Mouse (Mus musculus): Measurements from ENCODE around the gene Akap13.
"Not testable (repeated sequence)": the region's sequence is repeated elsewhere in the genome, so short reads cannot be mapped to it uniquely, and the experiment has no call there.

Gene Akap13

DNA sequence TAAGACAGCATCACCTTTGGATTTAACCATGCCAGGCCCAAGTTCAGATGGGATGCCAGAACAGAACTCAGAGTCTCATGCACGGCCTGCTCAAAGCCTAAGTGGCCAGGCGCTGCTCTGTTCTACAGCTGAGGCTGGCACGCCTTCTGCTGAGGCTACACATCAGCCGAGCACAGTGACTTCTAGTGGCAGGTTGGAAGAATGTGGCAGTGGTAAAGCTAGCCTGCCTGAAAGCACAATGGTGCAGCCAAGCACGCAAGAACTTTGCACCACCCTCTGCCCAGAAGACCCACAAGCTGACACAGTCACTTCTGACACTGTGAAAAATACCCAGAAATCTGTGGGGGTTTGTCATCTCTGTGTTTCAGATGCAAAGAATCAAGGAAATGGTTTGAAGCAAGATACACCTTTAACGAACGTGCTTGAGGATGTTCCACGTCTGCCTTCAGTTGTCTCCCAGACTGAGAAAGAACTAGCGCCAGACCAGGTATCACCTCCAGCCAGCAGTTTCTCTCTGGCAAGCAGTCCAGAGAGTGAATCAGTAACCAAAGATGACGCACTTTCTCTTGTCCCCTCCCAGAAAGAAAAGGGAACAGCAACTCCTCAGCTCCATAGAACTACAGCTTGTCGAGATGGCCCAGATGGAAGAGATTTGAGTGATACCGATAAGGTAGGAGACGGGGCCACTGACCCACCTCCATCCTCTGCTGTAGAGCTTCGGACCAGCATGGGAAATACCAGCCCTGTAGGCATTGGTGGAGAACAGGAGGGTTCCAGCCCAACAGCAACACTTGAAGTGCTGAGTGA lies 154.3 kb downstream of the Akap13 start:
- ChIA-PET POLR2A (no interaction called here), CTCF (interaction anchor here in 3 of 4 experiments (0.6 to 0.7 kb wide), 4 partner anchors 32 to 1339 kb away, joined by 3 to 6 read pairs (median 4); no protein-coding TSS in a partner anchor)

DNA sequence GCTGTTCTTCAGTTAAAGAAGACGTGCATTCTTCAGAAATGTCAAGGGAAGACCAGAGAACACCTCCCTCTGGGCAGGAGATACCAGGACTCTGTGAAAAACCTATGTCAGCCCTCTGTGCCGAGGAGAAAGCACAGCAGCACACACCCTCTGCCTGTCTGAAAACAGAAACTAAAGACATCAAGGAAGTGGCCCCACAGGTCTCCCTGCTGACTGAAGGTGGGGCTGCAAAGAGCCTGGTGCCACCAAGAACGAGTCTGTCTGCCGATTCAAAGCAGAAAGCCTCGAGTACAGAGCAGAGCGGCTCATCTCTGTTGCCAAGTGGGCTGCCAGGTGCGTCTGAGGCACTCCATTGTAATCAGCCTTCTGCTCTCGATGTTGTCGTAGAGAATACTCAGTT lies 155.1 kb downstream of the Akap13 start:
- ChIA-PET CTCF (interaction anchor here in 1 of 4 experiments (0.6 kb wide), 1 partner anchor 269 kb away, joined by 3 read pairs; no protein-coding TSS in a partner anchor), POLR2A (no interaction called here)

DNA sequence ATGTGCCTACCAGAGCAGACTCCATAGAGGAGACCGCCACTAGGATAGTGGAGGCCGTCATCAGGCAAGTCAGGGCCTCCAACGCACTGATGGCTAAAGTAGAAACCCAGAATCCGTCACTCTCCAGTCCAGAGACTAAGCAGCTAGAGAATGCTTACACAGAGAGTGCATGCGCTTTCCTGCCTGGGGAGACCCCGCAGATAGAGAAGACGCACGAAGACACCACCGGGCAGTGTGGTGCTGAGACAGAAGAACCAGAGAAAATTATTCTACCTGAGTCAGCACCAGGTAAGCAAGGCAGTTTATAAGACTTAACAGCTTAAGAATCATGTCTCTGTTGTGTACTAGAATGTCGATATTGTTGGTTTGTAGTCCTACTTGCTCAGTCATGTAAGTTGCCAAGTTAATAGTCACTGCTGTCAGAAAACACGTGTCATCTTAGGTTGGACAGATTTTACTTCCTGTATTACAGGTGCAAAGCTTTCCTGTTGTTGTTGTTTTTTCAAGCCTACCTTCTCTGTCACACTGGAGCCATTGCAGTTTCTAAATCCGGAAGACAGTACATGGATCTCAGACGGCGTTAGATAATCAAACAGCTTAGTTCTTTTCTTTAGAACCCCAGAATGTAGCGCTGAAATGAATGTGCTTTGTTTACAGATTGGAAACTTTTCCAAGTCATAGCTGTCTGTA lies 156.1 kb downstream of the Akap13 start:
- ChIA-PET CTCF (interaction anchor here in 1 of 4 experiments (0.7 kb wide), 1 partner anchor 213 kb away, joined by 4 read pairs; no protein-coding TSS in a partner anchor), POLR2A (interaction anchor here in 1 of 4 experiments (0.7 kb wide), 1 partner anchor 9 kb away, joined by 3 read pairs; no protein-coding TSS in a partner anchor)

DNA sequence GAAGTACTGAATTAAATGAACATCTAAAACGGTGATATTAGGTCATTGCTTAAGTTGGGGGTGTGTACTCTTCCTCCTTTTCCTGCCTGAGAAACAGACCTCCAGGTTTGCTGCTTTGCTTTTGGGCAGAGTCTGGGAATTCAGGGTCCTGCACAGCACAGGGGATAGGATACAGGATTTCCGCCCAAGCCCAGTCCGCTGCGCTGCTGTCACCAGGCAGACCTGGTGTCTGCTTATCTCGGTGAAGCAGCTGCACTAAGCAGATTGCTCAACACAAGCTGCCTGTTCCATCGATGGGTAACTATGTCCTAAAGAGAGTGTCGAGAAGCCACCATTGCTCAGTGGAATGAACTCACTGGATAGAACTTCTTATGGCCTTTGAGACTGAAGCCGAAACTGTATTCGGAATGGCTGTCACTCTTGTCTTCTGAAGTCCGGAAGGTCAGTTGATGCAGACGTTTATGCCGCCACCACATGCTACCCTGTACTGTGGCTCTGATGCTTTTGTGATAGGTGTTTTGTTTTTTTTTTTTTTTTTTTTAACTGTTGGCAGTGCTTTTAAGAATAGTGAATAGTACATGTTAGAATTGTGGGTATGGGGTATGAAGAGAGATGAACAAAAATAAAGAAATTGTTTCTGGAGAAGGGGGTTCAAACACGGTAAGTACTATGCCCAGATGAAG lies 156.8 kb downstream of the Akap13 start:
- ChIA-PET POLR2A (interaction anchor here in 1 of 4 experiments (0.7 kb wide), 1 partner anchor 10 kb away, joined by 3 read pairs; no protein-coding TSS in a partner anchor), CTCF (interaction anchor here in 1 of 4 experiments (0.6 kb wide), 1 partner anchor 350 kb away, joined by 3 read pairs; no protein-coding TSS in a partner anchor)

DNA sequence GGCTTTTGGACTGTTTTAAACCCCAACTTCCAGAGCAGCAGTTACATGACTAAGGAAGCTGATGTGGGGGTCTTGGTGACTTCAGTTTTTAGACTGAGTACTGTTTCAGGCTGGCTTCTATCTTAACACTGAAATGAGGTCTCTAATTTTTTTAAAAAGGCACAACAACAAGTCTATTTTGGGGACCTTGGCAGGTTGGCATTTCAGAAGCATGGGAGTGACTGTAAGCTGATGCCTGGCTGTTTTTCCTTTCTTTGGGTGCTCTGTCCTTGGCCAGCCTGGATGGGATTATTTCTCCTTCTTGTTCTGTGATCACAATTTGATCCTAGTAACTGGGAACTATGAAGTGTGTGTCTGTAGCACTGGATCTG lies 157.3 kb downstream of the Akap13 start:
- CTCF ChIA-PET, result interaction anchor here in 1 of 4 experiments (0.6 kb wide), 1 partner anchor 350 kb away, joined by 3 read pairs; no protein-coding TSS in a partner anchor

DNA sequence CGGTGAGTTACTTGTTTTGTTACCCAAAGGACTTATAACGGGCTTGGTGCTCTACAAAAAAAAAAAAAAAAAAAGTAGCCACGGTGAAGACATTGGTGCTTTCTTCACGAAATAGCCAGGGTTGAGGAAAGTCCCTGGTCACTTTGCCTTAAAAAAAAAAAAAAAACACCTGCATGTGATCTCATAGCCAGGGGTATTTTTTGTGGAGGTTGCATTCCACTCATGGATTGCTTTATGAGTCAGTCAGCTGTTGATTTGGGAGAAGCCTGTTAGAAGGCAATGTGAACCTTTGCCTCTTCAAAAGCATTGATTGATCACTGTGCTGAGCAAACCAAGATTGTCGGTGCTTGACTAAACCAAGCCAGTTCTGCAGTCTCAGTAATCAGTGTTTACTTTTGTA lies 157.9 kb downstream of the Akap13 start:
- ChIA-PET POLR2A (no interaction called here), CTCF (no interaction called here)

More for the DNA sequence above, 157.3 kb downstream of the Akap13 start:
- POLR2A ChIA-PET, result no interaction called here

DNA sequence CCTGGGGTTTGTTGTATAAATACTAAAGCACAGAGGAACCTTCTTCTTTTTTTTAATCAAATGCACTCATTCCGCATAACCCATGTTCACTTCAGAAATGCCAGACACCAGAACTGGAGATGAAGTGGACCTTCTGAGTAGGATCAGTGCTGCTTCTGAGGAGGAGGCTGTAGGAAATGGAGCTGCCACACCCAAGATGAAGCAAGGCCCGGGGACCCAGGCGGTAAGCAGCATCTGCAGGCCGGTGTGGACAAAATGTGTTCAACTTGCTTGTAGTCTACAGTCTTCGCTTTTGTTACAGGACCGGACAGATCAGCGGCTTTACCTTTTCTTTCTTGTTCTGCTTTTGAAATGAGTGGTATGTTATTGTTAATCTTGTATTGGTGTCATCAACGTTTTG lies 159.5 kb downstream of the Akap13 start:
- CTCF ChIA-PET, result interaction anchor here in 1 of 4 experiments (1.0 kb wide), 1 partner anchor 25 kb away, joined by 4 read pairs; no protein-coding TSS in a partner anchor
- POLR2A ChIA-PET, result interaction anchor here in 1 of 4 experiments (0.9 kb wide), 1 partner anchor 28 kb away, joined by 7 read pairs; no protein-coding TSS in a partner anchor

DNA sequence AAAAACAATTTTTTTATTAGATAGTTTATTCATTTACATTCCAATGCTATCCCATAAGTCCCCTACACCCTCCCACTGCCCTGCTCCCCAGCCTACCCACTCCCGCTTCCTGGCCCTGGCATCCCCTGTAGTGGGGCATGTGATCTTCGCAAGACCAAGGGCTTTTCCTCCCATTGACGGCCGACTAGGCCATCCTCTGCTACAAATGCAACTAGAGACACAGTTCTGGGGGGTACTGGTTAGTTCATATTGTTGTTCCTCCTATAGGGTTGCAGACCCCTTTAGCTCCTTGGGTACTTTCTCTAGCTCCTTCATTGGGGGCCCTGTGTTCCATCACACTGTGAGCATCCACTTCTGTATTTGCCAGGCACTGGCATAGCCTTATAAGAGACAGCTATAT lies 161.9 kb downstream of the Akap13 start:
- POLR2A ChIA-PET, result not testable (repeated sequence)
- CTCF ChIA-PET, result interaction anchor here in 1 of 4 experiments (0.6 kb wide), 1 partner anchor 513 kb away, joined by 3 read pairs; no protein-coding TSS in a partner anchor

DNA sequence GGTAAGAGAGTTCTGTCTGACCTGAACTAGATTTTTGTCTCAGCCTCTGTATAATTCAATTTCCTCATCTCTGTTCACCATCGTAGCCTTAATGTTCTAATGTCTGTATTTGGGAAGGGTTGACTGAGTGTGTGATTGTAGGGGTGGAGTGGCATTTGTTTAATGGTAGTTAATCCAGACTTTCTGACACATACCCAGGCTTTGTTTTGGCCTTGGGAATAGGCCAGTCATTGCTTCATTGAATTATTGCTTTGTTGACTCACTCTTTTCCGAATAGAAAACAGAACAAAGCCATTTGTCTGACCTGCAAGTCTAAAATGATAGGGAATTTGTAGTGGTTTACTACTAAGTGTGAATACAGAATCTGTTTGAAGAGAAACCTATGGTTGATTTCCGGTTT lies 163.4 kb downstream of the Akap13 start:
- ChIA-PET CTCF (no interaction called here), POLR2A (no interaction called here)

DNA sequence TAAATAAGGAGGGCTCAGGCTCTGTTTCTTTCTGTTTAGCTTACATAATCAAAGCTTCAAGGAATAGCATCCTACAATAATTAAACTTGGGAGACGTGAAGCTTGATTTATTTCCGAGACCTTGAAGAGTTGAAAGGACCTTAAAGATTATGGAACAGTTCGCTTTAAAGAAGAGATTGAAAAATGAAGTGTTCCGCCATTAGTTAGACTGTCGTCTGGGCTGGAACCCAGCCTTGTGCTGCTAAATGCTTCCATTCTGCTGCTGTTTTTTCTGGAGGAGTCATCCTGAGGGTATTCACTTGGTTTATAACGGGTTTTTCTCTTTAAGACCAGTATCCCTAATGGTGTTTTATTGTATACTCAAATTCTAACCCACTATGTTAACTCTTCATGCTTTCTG lies 164.5 kb downstream of the Akap13 start:
- ChIA-PET POLR2A (interaction anchor here in 1 of 4 experiments (1.2 kb wide), 1 partner anchor 18 kb away, joined by 3 read pairs; no protein-coding TSS in a partner anchor), CTCF (interaction anchor here in 1 of 4 experiments (0.7 kb wide), 1 partner anchor 249 kb away, joined by 5 read pairs; no protein-coding TSS in a partner anchor)

DNA sequence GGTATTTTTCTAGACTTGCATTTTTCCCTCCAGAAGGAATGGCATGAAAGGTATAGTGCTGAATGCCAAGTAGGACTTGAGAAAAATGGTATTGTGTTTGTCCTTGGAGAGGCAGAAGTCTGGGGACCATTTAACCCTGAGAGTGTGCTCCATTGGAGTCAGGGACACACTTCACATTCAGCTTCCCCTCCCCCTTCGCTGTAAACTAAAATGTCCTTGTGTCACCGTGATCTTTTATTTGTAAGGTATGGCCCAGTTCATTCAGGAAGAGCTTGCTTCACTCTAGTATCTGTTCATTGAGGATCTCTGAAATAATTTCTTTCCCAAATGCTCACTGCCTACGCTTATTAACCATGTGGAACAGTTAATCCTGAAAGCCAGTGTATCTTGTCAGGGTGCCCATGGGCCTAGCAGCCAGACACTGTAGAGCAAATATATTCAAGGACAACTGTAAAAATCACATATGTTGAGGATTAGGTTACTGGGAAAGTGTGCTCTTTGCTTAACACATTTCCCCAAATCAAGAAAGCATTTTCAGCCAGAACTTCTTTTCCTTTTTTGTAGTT lies 165.1 kb downstream of the Akap13 start:
- ChIA-PET POLR2A (interaction anchor here in 1 of 4 experiments (1.2 kb wide), 1 partner anchor 18 kb away, joined by 3 read pairs; no protein-coding TSS in a partner anchor), CTCF (no interaction called here)

DNA sequence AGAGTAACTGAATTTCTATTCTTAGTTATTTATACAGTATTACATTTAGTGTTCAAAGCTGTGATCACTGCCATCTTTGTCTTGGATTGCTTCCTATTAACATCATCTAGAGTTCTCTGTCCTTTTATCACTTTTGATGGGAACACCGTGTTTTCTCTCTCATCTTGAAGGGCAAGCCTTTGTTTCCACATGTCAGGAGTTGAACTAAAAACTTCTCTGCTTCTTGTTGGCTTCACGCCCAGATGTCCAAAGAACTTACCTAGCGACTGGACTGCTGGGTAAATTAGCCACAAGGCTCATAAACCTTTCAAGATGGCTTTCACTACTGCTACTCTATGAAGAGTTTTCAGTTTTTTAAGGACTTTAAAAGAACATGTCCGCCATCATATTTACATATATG lies 165.6 kb downstream of the Akap13 start:
- POLR2A ChIA-PET, result no interaction called here
- CTCF ChIA-PET, result no interaction called here

DNA sequence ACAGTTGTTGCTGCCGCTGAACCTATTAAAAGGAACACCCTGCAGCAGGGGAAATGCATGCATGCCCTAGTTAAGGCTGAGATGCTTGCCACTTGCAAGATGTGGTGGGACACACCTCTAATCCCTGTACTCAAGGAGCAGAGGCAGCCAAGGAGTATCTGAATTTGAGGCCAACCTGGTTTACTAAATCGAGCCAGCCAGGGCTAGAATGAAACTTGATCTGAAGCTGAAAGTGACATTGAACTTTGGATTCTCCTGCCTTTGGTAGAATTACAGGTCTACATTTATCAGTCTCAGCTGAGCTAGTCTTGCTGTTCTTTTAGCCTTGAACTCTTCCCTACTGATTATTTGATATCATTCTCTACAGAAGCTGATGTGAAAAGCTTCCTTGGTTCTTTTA lies 172.5 kb downstream of the Akap13 start:
- POLR2A ChIA-PET, result no interaction called here
- CTCF ChIA-PET, result interaction anchor here in 1 of 4 experiments (1.6 kb wide), 1 partner anchor 12 kb away, joined by 5 read pairs; no protein-coding TSS in a partner anchor

DNA sequence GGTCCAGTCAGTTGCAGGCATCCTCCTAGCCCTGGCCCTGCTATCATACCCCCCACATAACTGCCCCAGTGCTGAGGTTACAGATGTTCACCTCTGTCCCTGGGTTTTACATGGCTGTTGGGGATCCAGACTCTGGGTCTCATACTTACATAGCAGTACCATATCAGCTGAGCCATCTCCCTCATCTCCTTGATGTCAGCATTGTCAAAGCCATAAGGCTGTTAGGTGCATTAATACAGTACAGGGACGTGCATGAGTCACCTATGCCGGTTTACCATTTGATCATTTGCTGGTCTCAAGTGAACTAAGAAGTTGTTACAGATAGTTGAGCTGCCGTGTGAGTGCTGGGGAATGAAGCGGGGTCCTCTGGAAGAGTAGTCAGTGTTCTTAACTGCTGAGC lies 174.3 kb downstream of the Akap13 start:
- POLR2A ChIA-PET, result interaction anchor here in 1 of 4 experiments (1.1 kb wide), 1 partner anchor 10 kb away, joined by 3 read pairs; no protein-coding TSS in a partner anchor
- CTCF ChIA-PET, result interaction anchor here in 2 of 4 experiments (1.0 to 1.8 kb wide), 2 partner anchors 10 kb away, joined by 3 to 6 read pairs; no protein-coding TSS in a partner anchor

DNA sequence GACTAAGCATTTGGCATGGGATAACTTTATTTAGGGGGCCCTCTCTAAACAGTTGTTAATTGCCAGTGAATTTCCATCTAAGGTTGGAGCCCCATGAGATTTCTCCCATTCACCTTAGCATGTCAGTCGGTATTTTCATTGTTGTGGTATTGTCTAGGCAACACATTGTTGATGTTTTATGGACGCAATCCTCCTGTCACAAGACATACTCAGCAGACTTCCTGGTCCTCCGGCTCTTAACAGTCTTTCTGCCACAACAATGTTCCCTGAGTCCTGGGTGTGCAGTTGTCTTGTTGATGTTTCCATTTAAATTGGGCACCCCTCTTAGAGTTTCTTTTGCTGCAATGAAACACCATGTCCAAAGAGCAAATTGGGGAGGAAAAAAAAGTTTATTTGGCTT lies 177.6 kb downstream of the Akap13 start:
- POLR2A ChIA-PET, result no interaction called here

DNA sequence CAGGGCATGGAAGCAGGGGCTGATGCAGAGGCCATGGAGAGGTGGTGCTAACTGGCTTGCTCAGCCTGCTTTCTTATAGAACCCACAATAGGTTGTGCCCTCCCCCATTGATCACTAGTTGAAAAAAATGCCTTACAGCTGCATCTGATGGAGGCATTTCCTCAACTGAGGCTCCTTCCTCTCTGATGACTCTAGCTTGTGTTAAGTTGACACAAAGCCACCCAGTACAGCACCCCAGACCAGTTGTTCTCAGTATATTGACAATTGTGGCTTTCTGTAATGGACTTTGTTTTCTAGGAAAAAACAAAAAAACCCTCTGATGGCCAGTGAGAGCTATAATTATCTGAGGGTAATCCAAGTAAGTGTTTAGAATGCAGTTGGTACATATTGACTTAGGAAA lies 178.1 kb downstream of the Akap13 start:
- ChIA-PET CTCF (no interaction called here), POLR2A (no interaction called here)

More for the DNA sequence above, 177.6 kb downstream of the Akap13 start:
- CTCF ChIA-PET, result no interaction called here

DNA sequence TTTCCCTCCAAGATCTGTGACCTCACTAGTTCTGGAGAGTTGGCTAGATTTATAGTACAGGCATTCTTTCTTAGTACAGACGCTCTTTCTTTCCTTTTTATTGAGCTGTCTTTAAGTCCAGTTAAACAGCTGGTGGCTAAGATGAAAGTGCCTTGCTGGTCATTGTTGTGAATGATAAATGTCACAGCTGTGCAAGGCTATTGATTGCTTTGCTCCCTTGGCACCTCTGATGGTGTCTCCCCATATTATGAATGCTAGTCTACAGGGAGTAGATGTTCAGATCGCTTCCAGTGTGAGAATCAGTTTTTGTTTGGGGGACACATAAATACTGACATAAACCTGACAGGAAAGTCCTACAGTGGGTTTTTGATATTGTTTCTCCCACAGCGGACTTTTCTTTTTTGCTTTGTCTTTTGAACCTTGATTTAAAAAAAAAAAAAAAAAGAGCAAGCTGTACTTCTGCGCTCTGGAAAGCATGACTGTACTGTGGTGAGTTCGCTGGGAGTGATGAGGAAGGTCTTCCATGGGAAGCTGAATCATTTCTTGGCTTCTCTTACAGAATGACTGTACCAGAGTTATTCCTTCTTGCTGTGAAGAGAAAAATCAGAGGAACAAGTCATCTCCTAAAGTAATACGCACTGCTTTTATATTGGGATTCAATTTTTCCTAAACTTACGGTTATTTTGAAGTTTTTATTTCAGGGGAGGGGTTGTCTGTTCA lies 178.6 kb downstream of the Akap13 start:
- CTCF ChIA-PET, result no interaction called here

DNA sequence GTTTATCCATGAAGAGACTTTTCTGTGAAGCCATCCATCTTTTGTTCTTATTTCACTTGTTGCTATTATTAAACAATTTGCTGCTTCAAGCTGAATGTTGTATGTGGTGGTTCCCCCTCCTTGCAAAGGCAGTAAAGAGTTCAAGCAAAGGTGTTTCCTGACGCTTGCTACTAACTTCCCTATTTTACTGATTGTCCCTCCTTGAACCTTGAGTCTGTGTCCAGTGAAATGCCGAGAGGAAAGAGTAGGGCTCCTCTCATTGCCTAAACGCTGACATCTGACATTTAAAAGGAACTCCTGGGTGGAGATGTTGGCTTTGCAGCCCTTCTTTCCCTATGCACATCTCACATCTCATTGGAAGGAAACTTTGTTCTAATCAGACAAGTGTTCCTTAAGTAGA lies 183.4 kb downstream of the Akap13 start:
- ChIA-PET POLR2A (interaction anchor here in 1 of 4 experiments (1.0 to 1.9 kb wide), 2 partner anchors 9 to 11 kb away, joined by 3 to 6 read pairs; no protein-coding TSS in a partner anchor), CTCF (interaction anchor here in 3 of 4 experiments (0.6 to 2.1 kb wide), 11 partner anchors 10 to 275 kb away, joined by 3 to 9 read pairs (median 3); no protein-coding TSS in a partner anchor)

More for the DNA sequence above, 178.6 kb downstream of the Akap13 start:
- POLR2A ChIA-PET, result no interaction called here
